Mouse (Mus musculus) megakaryocyte progenitor cell, adult 5-6 weeks (primary cell): ENCODE data around the gene Kcnip1. TPM values are rescaled to one million over a fixed set of nuclear protein-coding genes. Genes with fewer than 3 reads are reported as not detected.
A peak's percentile ranks its signal among the peaks of the same experiment; 100 is the strongest.

Experiments used
- ATAC-seq: replicated peaks from 2 replicates; pipeline ENCODE4 v1.8.0; 2016; ENCODE audit warnings: mild to moderate bottlenecking, moderate TSS enrichment, inconsistent platforms; ENCODE audit not compliant: poor library complexity
- total RNA-seq, 2 experiments: library from RNA; stranded (forward) in 1 of 2; stranded (reverse) in 1 of 2; fragments of 157-497, 149-512 nt in 1 of 2; fragments of 200-1000 nt in 1 of 2; gene quantifications; 2 replicates each; pipeline versions ENCODE4 v1.2.3 to v1.2.4; 2015 to 2017

The Kcnip1 gene
- total RNA-seq, 2 experiments from 2014 or later, result not detected

DNA sequence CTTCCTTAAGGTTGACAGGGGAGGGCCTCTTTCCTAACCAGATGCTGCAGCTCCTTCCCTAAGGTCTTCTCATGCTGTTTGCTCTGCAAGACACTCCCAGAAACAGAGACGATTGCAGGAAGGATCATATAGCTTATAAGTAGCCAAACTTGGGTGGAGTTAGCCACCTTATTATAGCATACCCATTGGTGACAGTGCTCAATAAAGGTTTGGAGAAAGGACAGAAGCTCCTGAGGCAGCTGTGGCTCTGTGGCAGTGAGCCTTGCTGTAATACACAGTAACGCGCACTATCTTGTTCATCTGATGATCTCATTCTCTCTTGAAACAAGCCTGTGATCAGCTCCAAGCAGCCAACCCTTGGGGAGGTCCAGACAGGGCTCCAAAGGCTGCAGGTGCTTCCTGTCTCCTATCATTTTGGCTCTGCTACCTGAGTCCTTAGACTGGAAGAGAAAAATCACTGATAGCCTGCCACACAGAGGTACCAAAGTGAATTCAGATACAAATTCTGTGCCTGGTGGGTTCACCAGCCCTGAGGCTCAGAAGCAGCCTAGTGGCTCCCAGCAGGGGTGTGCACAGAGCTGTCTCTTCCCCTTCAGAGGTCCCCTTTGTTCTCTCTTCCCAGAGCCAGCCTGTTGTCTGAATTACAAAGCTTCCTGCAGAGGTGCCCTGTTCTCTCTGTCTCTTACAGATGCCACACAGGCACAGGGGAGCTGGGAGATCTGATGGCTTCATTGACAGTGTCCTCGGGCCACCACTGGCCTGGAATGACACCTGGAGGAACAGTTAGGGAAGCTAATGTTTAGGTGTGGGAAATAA is 84.4 kb downstream of the Kcnip1 start:
- no peak for ATAC-seq

DNA sequence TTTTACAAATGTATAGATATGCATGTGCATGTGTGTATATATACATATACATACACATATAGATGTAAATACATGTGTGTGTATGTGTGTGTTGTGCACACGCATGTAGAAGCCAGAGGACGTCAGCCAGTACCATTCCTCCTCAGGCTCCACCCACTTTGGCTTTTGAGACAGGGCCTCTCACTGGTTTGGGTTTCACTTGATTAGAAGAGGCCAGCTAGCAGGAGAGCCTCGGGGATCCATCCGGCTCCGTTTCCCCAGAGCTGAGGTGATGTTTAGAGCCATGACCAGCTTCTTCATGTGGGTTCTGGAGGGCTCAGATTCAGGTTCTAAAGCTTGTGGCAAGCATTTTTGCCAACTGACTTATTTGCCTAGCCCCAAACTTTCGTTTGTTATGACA is 89.5 kb downstream of the Kcnip1 start:
- no peak for ATAC-seq

DNA sequence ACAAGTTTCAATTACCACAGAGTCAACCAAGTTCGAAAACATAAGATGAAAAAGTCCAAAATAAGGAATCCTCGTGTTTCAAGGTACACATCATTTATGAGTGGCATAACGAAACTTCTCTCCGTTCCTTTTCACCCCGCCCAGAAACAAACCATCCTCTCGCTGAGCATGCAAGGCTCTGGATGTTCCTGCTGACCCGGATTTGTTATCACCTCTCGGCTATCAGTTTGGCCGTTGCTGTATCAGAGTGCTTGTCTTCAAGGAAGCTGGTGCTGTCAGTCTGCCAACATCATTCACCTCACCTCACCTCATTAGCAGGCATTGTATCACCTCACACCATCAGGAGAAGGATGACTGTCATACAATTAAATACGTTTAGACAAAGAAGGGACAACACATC is 90.6 kb downstream of the Kcnip1 start:
- peak; percentile 23; the same call in 1 of the 2 replicates for ATAC-seq

DNA sequence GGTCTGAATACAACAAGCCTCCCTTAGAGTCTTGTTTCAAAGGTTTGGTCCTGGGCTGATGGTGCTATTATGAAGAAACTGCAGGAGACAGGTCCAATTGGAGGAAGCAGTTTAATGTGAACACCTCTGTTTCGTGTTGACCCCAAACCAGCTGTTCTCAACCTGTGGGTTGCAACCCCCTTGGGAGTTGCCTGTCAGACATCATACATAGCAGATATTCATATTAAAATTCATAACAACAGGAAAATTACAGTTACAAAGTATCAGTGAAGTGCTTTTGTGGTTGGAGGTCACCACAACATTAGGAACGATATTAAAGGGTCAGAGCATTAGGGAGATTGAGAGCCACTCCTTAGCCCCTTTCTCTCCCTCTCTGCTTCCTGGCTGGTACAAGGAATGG is 91.2 kb downstream of the Kcnip1 start:
- no peak for ATAC-seq

DNA sequence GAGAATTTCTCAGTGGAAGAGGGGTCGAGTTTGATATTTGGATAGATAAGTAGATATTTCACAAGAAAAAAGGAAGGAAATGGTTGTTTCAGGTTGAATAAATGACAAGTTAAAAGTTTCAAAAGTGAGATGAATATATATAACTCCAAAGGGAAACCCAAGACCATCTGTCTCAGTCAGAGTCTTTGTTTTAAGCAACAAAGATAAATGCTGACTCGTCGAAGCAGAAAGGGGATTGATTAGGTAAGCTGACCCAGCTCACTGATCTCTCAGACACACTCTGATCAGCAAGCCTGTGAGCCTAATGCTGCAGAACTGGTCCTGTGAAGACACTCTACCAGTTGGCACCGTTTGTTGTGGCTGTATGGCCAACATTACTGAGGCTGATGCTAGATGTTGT is 101.9 kb downstream of the Kcnip1 start:
- no peak for ATAC-seq

GRCm38 (mm10) chr11:33890382-33890781 is 102.6 kb downstream of the Kcnip1 start:
- no peak for ATAC-seq

DNA sequence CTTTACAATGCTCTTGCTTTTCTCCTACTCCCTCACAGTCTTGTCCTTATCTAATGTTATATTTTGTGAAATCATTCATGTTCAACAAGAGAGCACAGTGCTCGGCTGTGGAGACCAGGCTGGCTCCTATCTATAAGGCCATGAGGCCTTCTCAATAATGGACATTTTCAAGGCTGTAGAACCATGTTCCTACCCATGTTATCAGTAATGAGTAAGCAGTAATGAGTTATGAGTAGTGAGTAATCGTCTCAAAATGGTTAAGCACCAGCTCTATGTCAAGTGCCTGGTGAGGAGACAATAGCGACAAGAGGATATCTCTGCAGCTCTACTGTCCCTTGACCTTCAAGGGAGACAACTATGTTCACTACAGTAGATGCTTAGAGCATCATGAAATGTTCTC is 105.3 kb downstream of the Kcnip1 start:
- ATAC-seq, result no peak

GRCm38 (mm10) chr11:33885981-33886380 is 107.0 kb downstream of the Kcnip1 start:
- ATAC-seq, result no peak

- ATAC-seq, result no peak
Observed at GRCm38 (mm10) chr11:33882731-33883328, 110.1 kb downstream of the Kcnip1 start.

- no peak for ATAC-seq
Observed at GRCm38 (mm10) chr11:33874925-33875324, 118.0 kb downstream of the Kcnip1 start.

- ATAC-seq, result peak; percentile 90
Observed at GRCm38 (mm10) chr11:33873071-33873781, 119.7 kb downstream of the Kcnip1 start.

DNA sequence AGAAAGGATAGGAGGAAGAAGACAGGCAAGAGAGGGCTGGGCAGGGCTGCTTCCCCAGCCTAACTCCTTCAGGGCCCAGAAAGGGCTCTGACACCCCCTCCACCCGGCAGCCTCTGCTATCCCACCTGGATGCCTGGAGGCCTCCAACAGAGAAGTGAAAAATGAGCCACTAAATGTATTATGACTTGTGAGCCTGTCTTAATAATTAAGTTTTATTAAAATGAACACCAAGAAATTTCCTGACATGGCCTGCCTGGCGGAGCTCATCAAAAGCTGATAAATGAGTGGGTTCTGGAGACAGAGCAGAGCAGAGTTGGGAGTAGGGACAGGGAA is 120.3 kb downstream of the Kcnip1 start:
- ATAC-seq, result no peak

GRCm38 (mm10) chr11:33871998-33872715 is 120.8 kb downstream of the Kcnip1 start:
- peak; percentile 66 for ATAC-seq

DNA sequence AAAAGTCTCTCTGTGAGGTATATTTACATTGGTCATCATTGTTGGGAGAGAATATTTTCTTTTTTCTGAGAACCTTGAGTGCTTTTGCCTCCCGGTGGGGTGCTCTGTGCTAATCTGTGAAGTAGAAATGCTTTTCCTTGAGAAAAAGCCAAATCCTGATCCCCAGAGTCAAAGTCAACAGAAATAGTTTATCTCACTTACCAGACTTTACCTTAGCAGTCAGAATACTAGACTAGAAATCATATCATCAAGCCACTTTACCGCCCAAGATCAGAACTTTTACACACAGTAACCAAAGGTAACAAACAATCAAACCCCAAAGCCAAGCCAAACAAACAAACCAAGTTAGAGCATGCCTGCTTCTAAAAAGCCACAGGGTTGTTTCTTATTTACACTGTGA is 122.7 kb downstream of the Kcnip1 start:
- ATAC-seq, result no peak

DNA sequence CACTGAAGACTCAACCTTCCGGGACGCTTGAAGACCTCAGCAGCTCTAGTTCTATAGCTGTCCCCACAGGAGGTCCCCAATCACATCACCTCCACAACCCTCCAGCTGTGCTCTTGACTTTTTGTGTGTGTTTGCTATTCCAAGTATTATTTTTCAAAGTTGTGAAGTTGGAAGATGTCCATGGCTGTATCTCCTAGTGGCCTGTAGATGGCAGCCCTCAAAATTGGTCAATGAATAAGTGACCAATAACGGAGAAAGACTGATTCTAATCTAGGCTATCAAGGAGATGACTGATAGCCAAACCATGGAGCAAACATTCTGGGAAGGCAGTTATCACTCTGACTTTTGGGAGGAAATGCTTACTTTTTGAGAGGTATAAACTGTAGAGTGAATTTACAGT is 123.4 kb downstream of the Kcnip1 start:
- no peak for ATAC-seq

DNA sequence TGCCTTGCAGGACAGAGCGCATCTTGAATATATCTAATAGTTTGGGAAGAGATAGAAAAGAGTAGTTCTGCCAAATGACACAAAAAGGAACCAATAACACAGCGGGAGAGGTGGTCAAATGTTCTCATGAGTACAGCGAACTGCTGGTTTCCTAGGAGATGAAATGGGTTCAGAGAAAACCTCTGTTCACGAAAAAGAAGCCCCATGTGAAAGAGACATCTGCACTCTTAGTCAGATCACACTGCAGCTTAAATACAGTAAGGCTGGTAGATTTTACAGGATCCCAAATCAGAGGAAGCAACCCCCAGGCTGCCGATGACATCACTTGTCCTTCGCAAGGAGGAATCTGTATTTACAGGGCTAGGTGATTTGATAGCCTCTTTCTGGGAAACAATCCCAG is 126.2 kb downstream of the Kcnip1 start:
- ATAC-seq, result no peak

DNA sequence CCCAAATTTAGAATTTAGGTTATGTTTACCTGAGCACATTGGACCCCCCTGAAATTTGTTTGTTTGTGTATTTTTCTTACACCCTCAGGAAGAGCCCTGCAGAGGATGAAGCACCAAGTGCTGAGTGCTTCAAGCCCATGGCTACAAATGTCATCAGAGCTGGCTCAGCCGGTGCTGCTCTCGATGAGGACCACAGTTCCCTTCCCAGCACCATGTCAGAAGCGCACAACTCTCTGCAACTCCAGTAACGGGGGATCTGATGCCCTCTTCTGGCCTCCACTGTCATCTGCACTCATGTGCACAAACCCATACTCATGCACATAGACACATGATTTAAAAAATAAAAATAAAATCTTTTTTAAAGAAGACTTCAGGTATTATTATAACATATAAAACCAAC is 128.7 kb downstream of the Kcnip1 start:
- no peak for ATAC-seq

DNA sequence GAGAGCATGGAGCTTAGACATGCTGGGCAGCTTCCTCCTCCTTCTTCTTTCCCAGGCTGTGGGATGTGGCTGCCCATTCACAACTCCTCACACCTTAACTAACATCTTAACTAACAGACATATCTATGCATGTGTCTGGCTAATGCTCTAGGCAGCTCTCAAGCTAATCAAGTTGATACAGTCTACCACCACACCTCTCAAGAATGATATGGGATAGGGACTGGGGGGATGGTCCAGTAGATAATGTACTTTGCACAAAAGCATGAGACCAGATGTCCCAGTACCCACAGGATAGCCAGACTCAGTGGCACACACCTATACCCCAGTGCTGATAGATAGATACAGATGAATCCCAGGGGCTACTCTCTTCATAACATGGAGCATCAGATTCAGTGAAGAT is 131.1 kb downstream of the Kcnip1 start:
- peak; percentile 58 for ATAC-seq

GRCm38 (mm10) chr11:33860905-33861582 is 131.9 kb downstream of the Kcnip1 start:
- ATAC-seq, result no peak

- ATAC-seq, result no peak
Observed at GRCm38 (mm10) chr11:33849614-33850013, 143.3 kb downstream of the Kcnip1 start.

DNA sequence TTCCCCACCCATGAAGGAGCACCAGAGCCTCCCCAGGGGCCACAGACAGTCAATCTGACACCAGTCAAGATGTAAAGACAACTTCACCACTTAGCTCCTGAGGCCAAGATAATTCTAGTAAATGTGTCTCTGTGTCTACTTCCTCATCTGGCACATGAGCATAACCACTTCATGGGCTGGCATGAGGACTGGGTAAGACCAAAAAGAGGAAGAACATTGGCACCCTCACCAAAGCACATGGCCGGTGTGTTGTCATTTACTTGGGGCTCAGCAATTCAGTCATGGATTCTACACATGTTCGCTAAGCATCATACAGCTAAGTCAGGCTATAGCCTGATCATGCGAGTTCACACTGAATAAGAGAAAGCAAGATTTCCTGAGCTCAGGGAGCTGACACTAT is 144.3 kb downstream of the Kcnip1 start:
- ATAC-seq, result peak; percentile 66
